Mouse (Mus musculus) small intestine, adult 2 months (tissue): ENCODE measurements at regions not wholly inside any gene's neighbourhood (a gene's known extent, or its start where the extent isn't known, plus 50 kb on each side); places are given as distances from the start of the nearest gene placed in this dataset.

ENCODE experiments used
- H3K27ac ChIP-seq: fragments of 200-500 bp; 2 replicates; pipeline ENCODE4 v1.5.1; 2012; ENCODE audit warnings: low read depth, low read length, control low read depth, inconsistent platforms; ENCODE audit not compliant: insufficient read depth
- H3K27me3 ChIP-seq: fragments of 200-500 bp; 2 replicates; pipeline ENCODE4 v1.6.1; 2012; ENCODE audit warnings: mild to moderate bottlenecking, moderate library complexity, low read length, inconsistent platforms; ENCODE audit not compliant: control insufficient read depth, insufficient read depth
- H3K36me3 ChIP-seq: fragments of 200-500 bp; 2 replicates; pipeline ENCODE4 v1.6.1; 2012; ENCODE audit warnings: mild to moderate bottlenecking, low read length, control low read depth, inconsistent platforms; ENCODE audit not compliant: control insufficient read depth, insufficient read depth
- H3K4me1 ChIP-seq: fragments of 200-500 bp; 2 replicates; pipeline ENCODE4 v1.6.1; 2012; ENCODE audit warnings: low read length, inconsistent platforms, mixed read lengths; ENCODE audit not compliant: control insufficient read depth, insufficient read depth, insufficient read length
- H3K4me3 ChIP-seq: fragments of 200-500 bp; 2 replicates; pipeline ENCODE4 v1.5.1; 2012; ENCODE audit warnings: low read depth, mild to moderate bottlenecking, control low read depth, inconsistent platforms, low read length, moderate library complexity
- CTCF ChIP-seq: fragments of 200-500 bp; IDR thresholded peaks from 2 replicates; pipeline ENCODE4 v1.5.1; 2012; ENCODE audit warnings: low read depth, mild to moderate bottlenecking, control low read depth, inconsistent platforms, low read length, moderate library complexity, mixed read lengths; ENCODE audit not compliant: insufficient replicate concordance, insufficient read length; ENCODE audit errors: extremely low read depth
- POLR2A ChIP-seq: fragments of 200-500 bp; IDR thresholded peaks from 2 replicates; pipeline ENCODE4 v1.6.1; 2012; ENCODE audit warnings: low read depth, mild to moderate bottlenecking, control low read depth, inconsistent platforms, low read length, moderate library complexity
- WGBS: fragments of 180-500 bp; shearing (Covaris S2); methylation state at CpG from one replicate; pipeline ENCODE4 v1.1.7; 2018; 5-methylcytosine and 5-hydroxymethylcytosine counted together

GRCm38 (mm10) chr4:54045258-54046029 is 219.6 kb downstream of the Tmem38b start:
- no peaks in the 10 kb centered on the region for H3K36me3 ChIP-seq
- H3K27me3 ChIP-seq = no peaks in the 10 kb centered on the region
- H3K4me3 ChIP-seq = no peak overlapping the region
- H3K27ac ChIP-seq = no peak overlapping the region
- 50% methylated on average over 14 of the region's 14 CpGs for WGBS
- H3K4me1 ChIP-seq = no peaks in the 10 kb centered on the region
- TF ChIP-seq CTCF (no peak), POLR2A (no peak)

GRCm38 (mm10) chr4:54064331-54064730 is 238.5 kb downstream of the Tmem38b start:
- TF ChIP-seq CTCF (no peak), POLR2A (no peak)
- 80% methylated on average over 4 of the region's 4 CpGs for WGBS
- no peaks in the 10 kb centered on the region for H3K36me3 ChIP-seq

GRCm38 (mm10) chr4:54071951-54072350 is 246.1 kb downstream of the Tmem38b start:
- 63% methylated on average over 4 of the region's 4 CpGs for WGBS
- no peak for TF ChIP-seq POLR2A
- no peak for TF ChIP-seq CTCF
- no peaks in the 10 kb centered on the region for H3K27me3 ChIP-seq
- no peak overlapping the region for H3K27ac ChIP-seq
- no peaks in the 10 kb centered on the region for H3K4me1 ChIP-seq
- H3K36me3 ChIP-seq = no peaks in the 10 kb centered on the region
- no peak overlapping the region for H3K4me3 ChIP-seq

More at GRCm38 (mm10) chr4:54064331-54064730, 238.5 kb downstream of the Tmem38b start:
- Histone ChIP-seq H3K27me3 (no peaks in the 10 kb centered on the region), H3K4me1 (no peaks in the 10 kb centered on the region), H3K4me3 (no peak overlapping the region), H3K27ac (no peak overlapping the region)

GRCm38 (mm10) chr4:54072482-54072881 is 246.6 kb downstream of the Tmem38b start:
- Histone ChIP-seq H3K27ac (no peak overlapping the region), H3K36me3 (no peaks in the 10 kb centered on the region), H3K27me3 (no peaks in the 10 kb centered on the region), H3K4me3 (no peak overlapping the region), H3K4me1 (no peaks in the 10 kb centered on the region)
- no peak for TF ChIP-seq CTCF
- no peak for TF ChIP-seq POLR2A
- WGBS = 56% methylated on average over 3 of the region's 3 CpGs

GRCm38 (mm10) chr4:54072932-54073331 is 247.1 kb downstream of the Tmem38b start:
- 60% methylated on average over 10 of the region's 10 CpGs for WGBS
- Histone ChIP-seq H3K27me3 (no peaks in the 10 kb centered on the region), H3K4me3 (no peak overlapping the region), H3K4me1 (no peaks in the 10 kb centered on the region), H3K36me3 (no peaks in the 10 kb centered on the region), H3K27ac (no peak overlapping the region)
- TF ChIP-seq POLR2A = no peak
- TF ChIP-seq CTCF = no peak

- H3K27ac ChIP-seq = no peak overlapping the region
- no peak overlapping the region for H3K4me3 ChIP-seq
- TF ChIP-seq POLR2A = no peak
- TF ChIP-seq CTCF = no peak
- 90% methylated on average over 7 of the region's 7 CpGs for WGBS
- H3K4me1 ChIP-seq = no peaks in the 10 kb centered on the region
- H3K36me3 ChIP-seq = no peaks in the 10 kb centered on the region
- no peaks in the 10 kb centered on the region for H3K27me3 ChIP-seq
Observed at GRCm38 (mm10) chr4:54073483-54073882, 247.6 kb downstream of the Tmem38b start.

GRCm38 (mm10) chr4:54074226-54074625 is 248.4 kb downstream of the Tmem38b start:
- Histone ChIP-seq H3K27ac (no peak overlapping the region), H3K4me1 (no peaks in the 10 kb centered on the region), H3K4me3 (no peak overlapping the region), H3K36me3 (no peaks in the 10 kb centered on the region), H3K27me3 (no peaks in the 10 kb centered on the region)
- no peak for TF ChIP-seq POLR2A
- no peak for TF ChIP-seq CTCF
- 65% methylated on average over 5 of the region's 5 CpGs for WGBS

- TF ChIP-seq CTCF = no peak
- no peak for TF ChIP-seq POLR2A
- WGBS = 67% methylated on average over 9 of the region's 9 CpGs
- Histone ChIP-seq H3K4me1 (no peaks in the 10 kb centered on the region), H3K27ac (no peak overlapping the region), H3K36me3 (no peaks in the 10 kb centered on the region), H3K4me3 (no peak overlapping the region), H3K27me3 (no peaks in the 10 kb centered on the region)
Observed at GRCm38 (mm10) chr4:54080526-54080925, 254.7 kb downstream of the Tmem38b start.
